ENCODE assay signal across 17 mouse cellular contexts in the genomic region with DNA sequence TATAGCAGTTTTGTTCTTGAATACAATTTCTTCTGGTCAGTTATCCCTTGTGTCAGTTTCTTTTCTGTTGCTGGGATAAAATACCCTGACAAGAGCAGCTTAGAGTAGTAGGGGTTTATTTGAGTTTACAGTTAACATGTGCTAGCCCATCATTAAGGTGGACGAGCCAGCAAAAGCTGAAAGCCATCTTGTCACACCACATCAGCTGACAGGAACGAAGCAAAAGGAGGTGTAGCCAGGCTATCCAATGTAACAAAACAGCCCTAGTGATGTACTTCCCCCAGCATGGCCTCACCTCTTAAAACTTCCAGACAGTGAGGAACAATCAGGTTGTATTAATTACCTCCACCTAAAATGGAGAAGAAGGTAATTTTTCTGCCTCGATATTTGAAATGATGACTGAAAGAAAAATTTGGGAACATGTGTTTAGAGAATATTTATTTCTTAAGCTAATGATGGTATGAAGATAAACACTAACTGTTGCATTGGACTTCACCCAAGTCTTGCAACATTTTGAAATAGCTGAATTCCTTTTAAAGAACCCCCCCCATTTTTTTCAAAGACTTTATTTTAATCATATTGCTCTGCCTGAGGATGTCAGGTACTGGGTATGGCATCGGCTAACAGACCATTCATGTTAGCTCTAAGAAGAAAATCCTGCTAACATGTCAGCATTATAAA.
"Had no signal": no experiment of that assay in that cellular context is flagged by ENCODE, and none has a peak within 500 bp of the region (broad histone marks: within the 10 kb centered on the region; RNA-seq: fewer than 3 reads in every experiment).

No protein-coding gene starts in this region.

- H3K36me3 ChIP-seq: limb, embryonic 12.5 days; neural tube, embryonic 13.5 days had no signal

- ATAC-seq: midbrain, embryonic 16.5 days had no signal

- DNase-seq: kidney, adult 18-20 months; kidney, postnatal 10 days; kidney, postnatal 4 days; liver; retina, postnatal 1 day; right cerebral cortex, postnatal 4 days; spleen, adult 18-20 months; thymus, adult 18-20 months; thymus, postnatal 14 days had no signal

- H3K4me3 ChIP-seq: layer of hippocampus, adult 2 months; limb, embryonic 12.5 days; megakaryocyte, embryonic 14.5 days; neural tube, embryonic 13.5 days had no signal

- H3K9me3 ChIP-seq: limb, embryonic 12.5 days; megakaryocyte, embryonic 14.5 days; neural tube, embryonic 13.5 days had no signal

- H3K9ac ChIP-seq: limb, embryonic 12.5 days; liver, embryonic 14.5 days; neural tube, embryonic 13.5 days had no signal

- H3K27ac ChIP-seq: layer of hippocampus, adult 2 months; limb, embryonic 12.5 days; liver, embryonic 14.5 days; macrophage; neural tube, embryonic 13.5 days had no signal

- H3K4me2 ChIP-seq: limb, embryonic 12.5 days; midbrain, embryonic 11.5 days; neural tube, embryonic 13.5 days had no signal

- H3K4me1 ChIP-seq: megakaryocyte, embryonic 14.5 days had no signal

- H3K27me3 ChIP-seq: limb, embryonic 12.5 days; megakaryocyte, embryonic 14.5 days; neural tube, embryonic 13.5 days had no signal
